Mouse (Mus musculus) layer of hippocampus, adult 9-10 months (tissue): ENCODE data around the gene Fndc3b.

Experiments
- DNase-seq: peaks from one replicate; pipeline ENCODE4 v3.0.0; 2022; ENCODE audit warnings: low spot score

The Fndc3b gene

DNA sequence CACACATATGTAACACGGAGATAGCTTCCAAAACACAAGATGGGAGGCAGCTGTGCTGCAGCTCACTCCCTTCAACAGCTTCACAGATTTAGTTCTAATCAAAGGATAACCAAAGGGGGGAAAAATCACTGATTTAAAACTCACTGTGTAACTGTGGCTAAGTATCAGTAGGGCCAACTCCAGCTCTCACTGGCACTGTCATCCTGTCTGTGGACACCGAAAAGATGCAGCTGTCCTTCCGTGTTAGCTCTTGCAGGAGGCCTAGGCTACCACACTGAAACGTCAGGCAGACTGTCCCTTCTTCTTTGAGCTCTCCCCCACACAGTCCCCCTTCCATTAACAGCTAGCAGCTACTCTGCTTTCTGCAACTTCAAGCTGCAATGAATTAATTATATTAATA is 89.9 kb downstream of the Fndc3b start:
- DNase-seq, result no peak

DNA sequence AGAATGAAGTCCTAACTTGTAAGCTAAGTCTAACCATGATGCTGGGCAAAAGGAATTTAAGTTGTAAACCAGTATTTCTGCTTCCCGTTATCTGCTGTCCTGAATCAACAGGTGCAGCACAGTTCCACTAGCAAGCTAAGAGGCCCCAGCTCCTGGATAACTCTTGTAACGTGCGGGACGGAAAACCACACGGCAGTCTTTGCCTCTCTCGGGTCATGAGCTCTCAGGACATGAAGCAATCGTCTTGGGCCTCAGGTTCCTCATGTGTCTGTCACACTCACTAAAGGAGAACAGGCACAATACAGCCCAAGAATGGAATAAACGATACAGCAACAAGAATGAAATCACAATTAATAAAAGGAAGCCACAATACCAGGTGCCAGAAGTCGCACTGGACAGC is 93.4 kb downstream of the Fndc3b start:
- no peak for DNase-seq

DNA sequence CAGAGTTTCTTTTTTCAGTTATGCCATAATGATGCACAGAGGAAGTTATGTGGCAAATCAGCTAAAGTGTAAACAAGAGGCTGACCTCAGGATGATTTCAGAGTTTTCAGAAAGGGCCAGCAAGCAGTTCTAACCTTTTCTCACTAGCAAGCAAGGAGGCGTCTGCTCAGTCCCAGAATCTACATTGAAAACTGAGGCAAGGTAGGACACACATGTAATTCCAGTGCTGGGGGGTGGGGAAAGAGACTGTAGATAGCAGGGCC is 93.9 kb downstream of the Fndc3b start:
- DNase-seq, result no peak

DNA sequence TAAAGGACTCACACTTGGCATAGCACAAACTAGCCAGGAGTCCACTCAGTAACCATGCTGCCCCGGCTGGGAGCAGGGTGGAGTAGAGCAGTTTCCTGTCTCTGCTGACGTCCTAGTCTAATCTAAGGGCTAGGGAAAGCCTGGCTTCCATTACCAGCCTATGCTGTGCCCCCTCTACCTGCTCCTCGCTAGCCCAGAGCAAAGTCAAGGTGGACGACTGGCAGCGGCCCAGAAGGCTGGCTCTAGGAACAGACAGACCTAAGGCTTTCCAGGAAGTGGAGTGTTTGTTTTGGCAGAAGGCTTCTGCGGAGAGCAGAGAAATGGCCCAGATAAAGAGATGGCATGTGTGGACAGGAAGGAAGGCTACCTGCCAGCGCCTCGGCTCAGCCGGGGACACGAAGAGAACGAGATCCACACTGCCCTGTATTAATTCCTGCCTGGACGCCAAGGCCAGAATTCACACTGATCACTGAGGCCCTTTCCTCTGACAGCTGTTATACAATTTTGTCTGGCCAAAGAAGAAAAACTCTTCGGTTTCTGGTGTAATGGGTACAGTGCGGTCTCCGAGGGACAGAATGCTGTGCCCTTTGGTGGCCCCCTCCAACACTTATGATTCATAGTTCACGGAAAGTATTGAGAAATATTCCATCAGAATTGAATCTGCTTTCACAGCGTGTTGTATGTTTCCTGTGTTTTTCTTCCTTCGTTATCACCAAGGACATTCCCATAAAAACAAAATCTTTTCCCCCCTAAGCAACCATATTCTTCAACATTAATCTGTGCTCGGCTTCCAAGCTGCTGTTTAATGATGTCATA is 94.5 kb downstream of the Fndc3b start:
- no peak for DNase-seq

DNA sequence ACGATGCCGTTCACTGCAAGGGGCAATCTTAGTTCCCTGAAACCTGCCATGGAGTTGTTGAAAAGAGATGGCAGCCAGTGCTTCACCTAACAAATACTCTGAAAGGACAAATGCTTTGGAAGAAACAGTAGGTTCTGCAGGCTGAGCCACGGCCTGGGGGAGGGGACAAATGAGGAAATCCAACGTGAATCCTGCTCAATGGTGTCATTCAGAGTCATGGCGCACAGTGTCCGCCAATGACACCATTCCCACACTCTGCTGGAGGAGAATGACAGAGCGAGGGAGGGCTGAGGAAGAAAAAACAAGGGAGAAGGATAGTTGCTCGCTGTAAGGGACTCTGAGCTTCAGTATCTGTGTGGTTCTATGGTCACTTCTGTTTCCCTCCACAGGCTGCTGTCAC is 95.6 kb downstream of the Fndc3b start:
- DNase-seq, result no peak

DNA sequence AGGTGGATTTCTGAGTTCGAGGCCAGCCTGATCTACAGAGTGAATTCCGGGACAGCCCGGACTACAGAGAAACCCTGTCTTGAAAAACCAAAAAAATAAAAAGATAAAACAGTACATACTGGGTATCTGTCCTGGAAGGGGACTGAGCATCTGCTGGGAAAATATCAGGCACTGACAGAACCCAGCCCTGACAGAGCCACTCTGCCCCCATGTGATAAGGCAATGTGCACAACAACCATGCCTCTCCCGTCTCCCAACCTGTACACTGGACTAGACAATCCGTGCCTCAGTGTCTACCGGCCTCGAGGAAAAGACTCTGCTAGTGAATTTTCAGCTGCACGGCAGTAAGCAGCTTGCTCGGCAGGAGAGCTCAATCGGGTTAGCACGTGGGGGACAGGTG is 97.3 kb downstream of the Fndc3b start:
- no peak for DNase-seq

DNA sequence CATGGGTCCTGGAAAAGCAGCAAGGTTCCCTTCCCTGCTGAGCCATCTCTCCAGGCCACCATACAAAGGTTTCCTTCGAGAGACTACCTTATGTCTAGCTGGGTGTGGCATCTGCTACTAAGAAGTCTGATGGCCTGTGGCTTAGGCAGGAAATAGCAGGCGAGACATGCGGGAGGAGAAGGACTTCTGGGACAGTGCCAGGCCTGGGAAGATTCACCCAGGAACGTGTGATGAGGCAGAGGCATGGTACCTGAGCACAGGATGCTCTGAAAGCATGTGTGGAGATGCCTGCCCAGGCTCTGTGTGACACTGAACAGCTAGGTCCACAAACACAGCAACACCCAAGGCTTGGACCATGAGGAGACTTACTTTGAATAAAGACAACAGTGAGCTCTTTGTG is 98.1 kb downstream of the Fndc3b start:
- DNase-seq, result no peak

DNA sequence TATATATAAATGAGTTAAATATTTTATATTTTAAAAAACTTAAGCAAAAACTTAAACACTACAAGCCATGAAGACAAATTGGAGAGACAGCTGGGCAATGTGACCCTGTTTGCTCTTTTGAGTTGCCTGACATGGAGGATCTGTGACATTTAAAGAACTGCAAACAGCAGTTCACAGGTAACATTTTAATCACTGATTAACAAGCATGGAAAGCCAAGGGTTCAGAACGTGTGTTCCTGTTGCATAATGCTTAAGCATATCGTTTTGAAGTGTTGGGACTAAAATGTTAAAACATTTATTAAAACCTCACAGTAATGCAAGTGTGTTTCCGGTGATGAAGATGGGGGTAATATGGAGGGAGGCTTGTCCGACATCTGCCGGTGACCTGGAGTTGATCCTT is 99.1 kb downstream of the Fndc3b start:
- no peak for DNase-seq

DNA sequence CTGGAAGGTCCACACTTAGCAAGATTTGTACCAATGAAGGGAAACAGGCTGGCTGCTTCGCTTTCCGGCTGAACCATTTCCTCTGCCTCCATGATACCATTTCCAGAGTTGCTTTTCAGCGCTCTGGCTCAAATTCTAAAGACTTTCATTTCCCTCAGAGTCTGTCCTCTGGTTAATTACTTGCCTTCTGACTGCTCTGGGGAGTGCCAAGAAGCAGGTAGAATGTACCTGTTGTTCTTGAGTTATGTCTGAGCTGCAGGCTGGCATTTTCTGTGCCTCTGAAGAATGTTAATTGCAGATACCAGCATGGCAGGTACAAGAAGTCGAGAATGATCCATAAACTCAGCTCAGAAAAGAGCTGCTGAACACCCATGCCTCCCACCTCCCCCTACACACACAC is 100.6 kb downstream of the Fndc3b start:
- no peak for DNase-seq

DNA sequence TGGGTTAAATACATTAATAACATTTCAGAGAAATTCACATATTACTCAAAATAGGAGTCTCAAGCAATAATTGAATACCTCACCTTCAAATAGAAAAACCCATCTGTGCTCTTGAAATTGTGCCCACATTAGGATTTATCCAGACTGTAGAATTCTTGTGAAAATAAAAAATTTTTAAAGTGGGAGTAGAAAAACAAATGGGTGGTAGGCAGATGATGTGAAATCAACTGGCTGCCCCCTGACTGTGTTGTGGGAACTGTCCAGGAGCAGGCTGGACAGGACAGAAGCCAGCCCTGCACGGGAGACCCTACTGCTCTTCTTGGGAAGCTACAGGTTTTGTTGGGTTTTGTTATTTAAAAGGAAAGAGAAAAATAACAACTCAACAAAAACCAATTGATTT is 101.0 kb downstream of the Fndc3b start:
- DNase-seq, result no peak

DNA sequence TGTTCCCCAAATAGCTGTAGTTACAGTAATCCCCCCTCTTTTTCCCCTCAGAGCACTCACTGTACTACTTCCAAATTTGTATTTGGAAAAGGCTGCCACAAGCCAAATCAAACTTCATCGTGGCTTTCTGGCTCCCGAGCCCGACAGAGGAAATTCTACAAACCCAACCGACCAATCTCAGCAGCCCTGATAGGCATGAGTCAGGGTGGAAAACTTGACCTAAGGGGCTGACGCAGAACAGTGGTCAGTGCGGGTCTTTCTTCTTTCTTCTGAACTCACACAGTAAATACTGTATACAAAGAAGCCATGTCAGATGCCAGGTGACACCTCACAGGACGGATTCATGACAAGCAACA is 103.3 kb downstream of the Fndc3b start:
- DNase-seq, result no peak

DNA sequence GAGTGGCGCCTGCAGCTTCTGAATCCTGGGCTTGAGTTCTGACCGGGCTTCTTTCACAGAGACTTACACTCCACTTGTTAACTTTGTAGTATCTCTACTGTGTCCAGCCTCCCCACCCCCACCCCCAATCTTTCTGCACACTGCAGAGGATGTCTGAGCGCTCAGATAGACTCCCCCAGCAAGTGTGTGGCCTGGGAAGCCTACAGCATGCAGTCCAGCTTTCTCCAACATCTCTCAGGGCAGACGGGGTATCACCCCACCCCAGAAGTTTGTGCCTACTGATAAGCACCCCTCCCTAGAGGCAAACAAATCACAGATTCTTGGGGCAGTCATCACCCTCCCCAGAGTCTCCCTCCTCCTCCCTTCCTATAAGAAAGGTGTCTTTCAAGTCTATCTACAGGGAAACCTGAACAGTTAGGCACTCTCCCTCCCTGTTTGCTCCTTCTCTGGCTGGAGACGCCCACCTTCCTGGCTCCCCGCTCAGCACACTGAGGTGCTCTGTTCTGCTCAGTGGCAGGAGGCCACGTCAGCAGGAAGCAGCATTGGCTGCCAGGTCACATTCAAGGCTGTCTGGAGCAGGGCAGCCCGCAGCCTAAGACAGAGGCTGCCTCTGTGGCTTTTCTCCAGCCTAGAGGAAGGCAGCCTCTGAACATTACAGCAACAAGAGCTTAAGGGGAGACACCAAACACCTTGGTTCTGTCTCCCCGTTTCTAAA is 103.9 kb downstream of the Fndc3b start:
- no peak for DNase-seq

DNA sequence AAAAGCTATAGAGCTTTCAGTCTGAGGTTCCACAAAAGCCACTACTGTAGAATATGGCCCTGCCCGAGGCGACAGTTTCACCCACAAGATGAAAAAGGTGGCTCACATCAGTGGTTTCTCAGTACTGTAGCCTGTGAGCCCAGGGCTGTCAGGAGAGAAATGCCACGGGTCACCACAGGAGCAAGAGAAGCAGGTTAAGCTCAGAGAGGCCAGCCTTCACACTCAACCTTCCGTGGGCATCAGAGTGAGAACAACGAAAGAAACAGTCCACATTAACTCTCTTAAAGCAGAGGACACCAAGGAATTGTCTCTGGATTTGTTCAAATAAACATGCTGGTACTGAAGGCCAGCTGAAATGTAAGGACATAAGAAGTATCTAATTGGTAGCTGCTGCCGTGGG is 104.5 kb downstream of the Fndc3b start:
- DNase-seq, result no peak

DNA sequence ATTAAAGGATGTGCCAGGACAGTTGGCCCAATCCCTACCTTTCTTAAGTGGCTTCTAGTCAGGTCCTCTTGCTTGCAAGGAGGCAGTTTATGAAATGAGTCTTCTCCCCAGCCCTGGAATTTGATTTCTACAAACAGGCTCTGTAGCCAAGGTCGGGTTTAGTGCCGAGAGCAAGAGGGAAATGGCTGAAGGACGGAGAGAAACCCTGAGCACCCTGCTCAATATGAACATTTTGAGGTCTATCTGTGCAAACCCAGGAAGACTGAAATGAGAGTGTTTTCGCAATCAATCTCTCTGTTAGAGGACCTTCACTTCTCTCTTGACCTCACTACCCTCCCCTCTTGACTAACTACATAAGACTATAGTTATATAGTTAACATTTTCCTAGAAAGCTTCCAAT is 105.5 kb downstream of the Fndc3b start:
- no peak for DNase-seq

DNA sequence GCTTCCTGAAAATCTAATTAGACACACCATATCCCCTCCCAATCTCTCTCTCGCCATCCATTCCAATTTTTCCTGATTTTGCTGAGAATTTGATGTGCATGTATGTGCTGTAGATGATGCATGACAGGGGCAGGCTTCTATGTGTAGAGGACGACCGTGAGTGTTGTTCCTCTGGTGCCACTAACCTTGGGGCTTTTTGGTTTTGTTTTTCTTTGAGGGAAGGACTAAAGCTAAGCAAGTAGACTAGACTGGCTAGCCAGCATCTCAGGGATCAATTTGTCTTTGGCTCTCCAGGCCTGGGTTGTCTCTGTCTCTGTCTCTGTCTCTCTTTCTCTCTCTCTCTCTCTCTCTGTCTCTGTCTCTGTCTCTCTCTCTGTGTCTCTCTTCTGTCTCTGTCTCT is 106.0 kb downstream of the Fndc3b start:
- no peak for DNase-seq

DNA sequence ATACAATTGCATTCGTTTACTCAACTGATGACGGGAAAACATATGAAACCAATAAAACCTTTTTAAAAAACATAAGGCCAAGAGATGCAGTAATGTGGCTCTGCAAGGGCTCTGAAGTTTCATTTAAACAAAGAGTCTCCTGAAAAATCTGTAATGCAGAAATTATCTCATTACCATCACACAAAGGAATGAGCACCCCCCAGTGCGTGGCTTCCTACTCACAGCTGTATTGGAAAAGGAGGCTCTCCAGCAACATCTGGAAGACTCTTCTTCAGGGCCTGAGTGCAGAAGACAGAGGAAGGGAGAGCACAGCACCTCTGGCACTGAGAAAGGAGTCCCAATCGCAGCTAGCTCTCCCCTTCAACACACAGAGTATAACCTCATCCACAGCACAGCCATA is 106.5 kb downstream of the Fndc3b start:
- DNase-seq, result no peak

DNA sequence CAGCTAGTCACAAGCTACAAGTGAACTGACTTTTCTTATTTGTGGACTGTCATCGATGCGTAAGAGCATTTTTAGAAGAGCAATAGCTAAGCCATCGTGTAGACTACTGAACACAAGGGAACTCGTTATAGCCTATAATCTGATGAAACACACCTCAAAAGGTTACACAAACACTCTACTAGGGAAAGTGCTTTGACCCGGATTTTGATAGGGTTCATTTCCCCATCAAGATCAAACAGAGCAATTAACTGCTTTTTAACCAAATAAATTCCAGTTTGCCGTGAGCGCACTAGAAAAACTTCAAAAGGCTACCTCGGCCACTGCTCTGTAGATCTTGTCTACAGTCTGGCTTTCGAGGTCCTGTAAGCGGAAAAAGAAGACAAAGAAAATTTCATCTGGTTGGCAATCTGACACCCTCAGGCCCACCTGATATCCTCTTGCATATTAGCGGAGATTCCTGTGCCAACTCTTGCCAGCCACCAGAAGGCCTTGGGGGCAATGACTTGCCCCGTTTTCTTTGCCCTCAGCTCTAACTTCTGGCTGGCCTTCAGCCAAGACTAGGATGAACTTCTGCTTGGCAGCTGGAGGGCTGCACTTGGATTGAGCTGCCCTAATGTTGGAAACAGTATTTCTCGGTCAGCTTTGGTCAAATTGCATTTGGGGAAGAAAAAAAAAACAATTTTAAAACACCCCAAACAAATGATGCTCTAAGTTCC is 107.0 kb downstream of the Fndc3b start:
- no peak for DNase-seq

DNA sequence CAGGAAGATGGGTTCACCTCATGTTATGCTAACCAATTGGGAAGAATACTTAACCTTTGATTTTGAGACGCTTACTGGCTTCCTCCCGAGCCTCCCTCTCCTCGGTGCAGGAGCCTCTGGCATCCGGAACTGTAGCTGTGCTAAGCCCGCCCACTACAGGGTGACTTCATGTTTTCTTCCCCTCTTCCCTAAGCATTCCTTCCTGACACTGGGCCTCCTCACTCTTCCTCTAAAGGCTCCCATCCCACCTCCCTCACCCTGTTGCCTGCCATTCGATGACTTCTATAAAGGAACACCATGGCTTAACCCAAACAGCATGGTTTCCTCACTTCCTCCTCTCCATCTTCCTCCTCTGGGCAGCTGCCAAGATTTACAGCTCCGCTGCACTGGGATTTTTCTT is 110.5 kb downstream of the Fndc3b start:
- no peak for DNase-seq

DNA sequence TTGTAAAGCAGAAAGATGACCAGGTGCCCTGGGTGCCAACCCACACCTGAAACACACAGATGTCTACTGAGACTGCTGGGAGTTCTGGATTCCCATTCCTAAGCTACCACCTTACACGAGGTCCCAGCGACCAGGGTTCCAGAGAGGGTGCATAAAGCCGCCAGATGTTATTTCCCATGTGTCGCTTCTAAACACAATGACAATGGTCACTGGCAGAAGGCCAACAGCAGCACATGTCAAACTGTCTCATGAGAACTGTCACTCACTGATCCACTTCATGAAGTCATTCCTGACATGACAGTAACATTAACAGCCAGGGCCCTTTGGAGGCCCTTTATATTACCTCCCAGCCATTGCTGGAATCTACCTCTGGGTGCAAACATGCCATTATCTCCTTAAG is 110.9 kb downstream of the Fndc3b start:
- DNase-seq, result no peak

DNA sequence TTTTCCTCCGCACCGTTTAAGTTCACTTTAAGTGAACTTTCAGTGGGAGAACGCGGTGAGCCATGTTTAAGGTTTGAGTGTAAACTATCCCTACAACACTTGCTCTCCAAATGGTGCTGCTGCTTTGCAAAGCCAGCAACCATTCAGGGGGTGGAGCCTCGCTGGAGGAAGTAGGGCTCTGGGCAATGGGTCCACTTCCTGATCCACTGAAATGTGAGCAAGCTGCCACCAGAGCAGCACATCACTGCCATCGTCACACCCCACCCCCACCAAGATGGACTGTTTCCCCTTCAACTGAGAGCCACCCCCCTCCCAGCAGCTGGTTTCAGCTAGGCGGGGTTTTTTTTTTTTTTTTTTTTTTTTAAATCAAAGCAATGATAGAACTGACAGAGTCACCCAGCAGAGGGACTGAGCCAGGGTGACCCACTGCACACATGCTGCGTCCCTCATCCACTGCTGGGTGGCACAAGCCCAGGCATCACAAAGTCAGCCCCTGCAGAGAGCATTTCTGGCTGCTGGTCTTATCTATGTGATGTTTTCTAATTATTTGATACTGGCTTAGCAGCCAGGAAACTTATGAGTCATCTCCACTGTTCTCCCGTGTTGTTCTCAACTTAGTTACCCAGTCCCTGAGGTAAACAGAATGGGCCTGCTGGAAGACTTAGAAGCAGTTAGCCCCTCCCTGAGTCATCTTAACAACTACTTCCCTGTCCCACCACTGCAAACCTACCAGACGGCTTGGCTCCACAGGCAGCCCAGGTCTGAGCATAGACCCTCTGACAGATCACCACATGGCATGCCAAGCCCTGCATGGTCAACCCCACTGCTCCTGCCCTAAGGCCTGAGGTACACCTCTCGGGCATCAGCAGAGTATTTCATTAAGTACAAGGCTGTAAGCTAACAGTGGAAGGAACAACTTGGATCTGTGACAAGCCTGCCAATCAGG is 112.4 kb downstream of the Fndc3b start:
- no peak for DNase-seq

DNA sequence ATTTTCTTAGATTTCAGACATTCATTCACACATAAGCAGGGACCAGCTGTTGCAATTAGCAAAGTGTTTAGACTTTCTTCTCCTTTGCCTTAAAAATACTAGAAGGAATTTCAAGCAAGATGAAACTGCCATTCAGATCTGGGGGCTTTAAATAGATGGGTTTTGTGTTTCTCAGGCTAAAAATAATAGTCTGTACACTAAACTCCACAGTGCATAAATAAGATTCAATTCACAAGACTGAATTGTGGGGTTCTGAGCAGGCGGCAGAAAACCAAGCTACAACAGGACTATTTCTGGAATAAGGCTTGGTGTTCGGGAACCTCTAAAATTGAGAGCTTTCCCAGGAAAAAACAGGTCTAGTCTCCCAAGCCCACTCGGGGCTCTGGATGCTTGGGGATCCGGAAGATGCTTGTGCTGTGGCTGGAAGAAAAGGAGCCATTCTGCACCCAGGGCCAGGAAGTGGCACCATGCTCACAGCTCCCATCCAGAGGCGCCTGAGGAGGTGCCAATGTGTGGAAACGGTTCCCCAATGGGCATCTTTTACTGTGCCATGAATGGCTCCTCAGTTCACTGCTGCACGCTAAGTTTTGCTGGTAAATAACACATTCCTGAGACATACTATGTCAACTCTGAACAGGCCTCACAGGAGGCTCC is 117.5 kb downstream of the Fndc3b start:
- no peak for DNase-seq
